Mouse (Mus musculus): ENCODE measurements at regions not wholly inside any gene's neighbourhood (a gene's known extent, or its start where the extent isn't known, plus 50 kb on each side); places are given as distances from the start of the nearest gene placed in this dataset.

DNA sequence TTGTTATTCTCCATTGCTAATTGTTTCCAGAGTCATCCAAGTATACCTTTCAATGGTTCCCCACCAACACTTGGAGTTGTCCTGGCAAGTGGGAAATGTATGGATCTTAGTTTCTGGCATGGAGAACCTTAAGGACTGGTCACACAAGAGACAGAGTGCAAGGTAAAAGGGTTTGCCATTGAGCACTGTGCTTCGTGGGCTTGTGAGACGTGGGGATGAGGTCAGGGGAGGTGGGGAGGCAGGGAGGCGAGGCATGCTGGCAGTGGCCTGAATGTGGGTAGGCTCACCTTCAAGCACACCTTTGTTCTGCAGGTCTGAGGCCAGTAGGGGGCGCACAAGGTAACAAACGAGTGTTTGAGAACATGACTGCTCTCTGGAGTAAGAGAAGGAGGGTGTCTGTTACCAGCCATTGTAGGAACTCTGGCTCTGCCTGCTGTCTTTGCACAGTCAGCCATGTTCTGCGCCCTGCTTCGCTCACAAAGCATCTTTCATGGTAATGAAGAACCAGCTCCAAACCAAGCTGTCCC lies 612.0 kb downstream of the Bcl11a start:
- TF ChIP-seq POLR2A (IDR thresholded peaks at IDR 0.05; ENCODE audit: extremely low read depth, insufficient read depth, low read length) = no peak
- no peak for TF ChIP-seq CTCF (IDR thresholded peaks at IDR 0.05; ENCODE audit: low read depth, low read length)
